Mouse (Mus musculus): ENCODE results near the gene AI481877. TPM values are rescaled to one million over a fixed set of nuclear protein-coding genes. Genes with fewer than 3 reads are reported as not detected.
"Not testable (repeated sequence)": the region's sequence is repeated elsewhere in the genome, so short reads cannot be mapped to it uniquely, and the experiment has no call there.

AI481877 gene
- polyA plus RNA-seq (2012) = not detected in 2 replicates

- H3K9me3 ChIP-seq (ENCODE audit: control insufficient read depth, low read length); H3K36me3 ChIP-seq (ENCODE audit: control insufficient read depth); H3K4me3 ChIP-seq (replicated peaks); H3K27me3 ChIP-seq (ENCODE audit: control insufficient read depth): not testable (repeated sequence)
- H3K4me1 ChIP-seq (ENCODE audit: control insufficient read depth) = peaks cover 15% of the 10 kb centered on the region
Observed at GRCm38 (mm10) chr4:59138507-59139033, at the start of gene AI481877. Gene AI481877 (minus strand): TSS chr4:59138983.

GRCm38 (mm10) chr4:59188474-59188801 lies 49.7 kb upstream of the AI481877 start:
- peaks cover 2% of the 10 kb centered on the region; the same call in 1 of the 2 replicates for H3K36me3 ChIP-seq (ENCODE audit: control insufficient read depth)
- no peaks in the 10 kb centered on the region for H3K27me3 ChIP-seq (ENCODE audit: control insufficient read depth)
- peak overlapping the region; percentile 100 for H3K4me3 ChIP-seq (replicated peaks)
- TF ChIP-seq TAL1 (IDR thresholded peaks at IDR 0.05; ENCODE audit: low read length) (no peak), GATA1 (IDR thresholded peaks at IDR 0.05; ENCODE audit: low read length) (no peak)
- peaks cover 68% of the 10 kb centered on the region for H3K4me1 ChIP-seq (ENCODE audit: control insufficient read depth)
- H3K9me3 ChIP-seq (ENCODE audit: control insufficient read depth, low read length) = no peaks in the 10 kb centered on the region

GRCm38 (mm10) chr4:59187289-59187688 lies 48.5 kb upstream of the AI481877 start:
- H3K4me3 ChIP-seq (replicated peaks) = no peak overlapping the region
- H3K27me3 ChIP-seq (ENCODE audit: control insufficient read depth) = no peaks in the 10 kb centered on the region
- no peaks in the 10 kb centered on the region for H3K36me3 ChIP-seq (ENCODE audit: control insufficient read depth)
- no peak for TF ChIP-seq TAL1 (IDR thresholded peaks at IDR 0.05; ENCODE audit: low read length)
- TF ChIP-seq GATA1 (IDR thresholded peaks at IDR 0.05; ENCODE audit: low read length) = no peak
- no peaks in the 10 kb centered on the region for H3K9me3 ChIP-seq (ENCODE audit: control insufficient read depth, low read length)
- H3K4me1 ChIP-seq (ENCODE audit: control insufficient read depth) = peaks cover 60% of the 10 kb centered on the region

GRCm38 (mm10) chr4:59185671-59186070 lies 46.9 kb upstream of the AI481877 start:
- no peak overlapping the region for H3K4me3 ChIP-seq (replicated peaks)
- TF ChIP-seq GATA1 (IDR thresholded peaks at IDR 0.05; ENCODE audit: low read length) (no peak), TAL1 (IDR thresholded peaks at IDR 0.05; ENCODE audit: low read length) (no peak)
- no peaks in the 10 kb centered on the region for H3K27me3 ChIP-seq (ENCODE audit: control insufficient read depth)
- no peaks in the 10 kb centered on the region for H3K36me3 ChIP-seq (ENCODE audit: control insufficient read depth)
- H3K9me3 ChIP-seq (ENCODE audit: control insufficient read depth, low read length) = no peaks in the 10 kb centered on the region
- H3K4me1 ChIP-seq (ENCODE audit: control insufficient read depth) = peaks cover 60% of the 10 kb centered on the region

- no peaks in the 10 kb centered on the region for H3K9me3 ChIP-seq (ENCODE audit: control insufficient read depth, low read length)
- no peak overlapping the region for H3K4me3 ChIP-seq (replicated peaks)
- no peaks in the 10 kb centered on the region for H3K27me3 ChIP-seq (ENCODE audit: control insufficient read depth)
- H3K4me1 ChIP-seq (ENCODE audit: control insufficient read depth) = peaks cover 37% of the 10 kb centered on the region
- no peaks in the 10 kb centered on the region for H3K36me3 ChIP-seq (ENCODE audit: control insufficient read depth)
- TF ChIP-seq GATA1 (IDR thresholded peaks at IDR 0.05; ENCODE audit: low read length) = no peak
Observed at GRCm38 (mm10) chr4:59181320-59182271, 42.8 kb upstream of the AI481877 start.

- Histone ChIP-seq H3K4me3 (replicated peaks) (no peak overlapping the region), H3K4me1 (ENCODE audit: control insufficient read depth) (peaks cover 28% of the 10 kb centered on the region), H3K27me3 (ENCODE audit: control insufficient read depth) (no peaks in the 10 kb centered on the region), H3K9me3 (ENCODE audit: control insufficient read depth, low read length) (no peaks in the 10 kb centered on the region), H3K36me3 (ENCODE audit: control insufficient read depth) (no peaks in the 10 kb centered on the region)
- TF ChIP-seq TAL1 (IDR thresholded peaks at IDR 0.05; ENCODE audit: low read length) (no peak), GATA1 (IDR thresholded peaks at IDR 0.05; ENCODE audit: low read length) (no peak)
Observed at GRCm38 (mm10) chr4:59177566-59177965, 38.8 kb upstream of the AI481877 start.

- no peak overlapping the region for H3K4me3 ChIP-seq (replicated peaks)
- TF ChIP-seq GATA1 (IDR thresholded peaks at IDR 0.05; ENCODE audit: low read length) = no peak
- TF ChIP-seq TAL1 (IDR thresholded peaks at IDR 0.05; ENCODE audit: low read length) = no peak
- no peaks in the 10 kb centered on the region for H3K27me3 ChIP-seq (ENCODE audit: control insufficient read depth)
- H3K36me3 ChIP-seq (ENCODE audit: control insufficient read depth) = no peaks in the 10 kb centered on the region
- H3K9me3 ChIP-seq (ENCODE audit: control insufficient read depth, low read length) = no peaks in the 10 kb centered on the region
- H3K4me1 ChIP-seq (ENCODE audit: control insufficient read depth) = peaks cover 14% of the 10 kb centered on the region
Observed at GRCm38 (mm10) chr4:59175929-59176328, 37.1 kb upstream of the AI481877 start.

- TF ChIP-seq GATA1 (IDR thresholded peaks at IDR 0.05; ENCODE audit: low read length) (no peak), TAL1 (IDR thresholded peaks at IDR 0.05; ENCODE audit: low read length) (no peak)
- H3K27me3 ChIP-seq (ENCODE audit: control insufficient read depth) = no peaks in the 10 kb centered on the region
- no peak overlapping the region for H3K4me3 ChIP-seq (replicated peaks)
- no peaks in the 10 kb centered on the region for H3K9me3 ChIP-seq (ENCODE audit: control insufficient read depth, low read length)
- H3K36me3 ChIP-seq (ENCODE audit: control insufficient read depth) = no peaks in the 10 kb centered on the region
- peaks cover 12% of the 10 kb centered on the region for H3K4me1 ChIP-seq (ENCODE audit: control insufficient read depth)
Observed at GRCm38 (mm10) chr4:59175003-59175402, 36.2 kb upstream of the AI481877 start.

- no peak for TF ChIP-seq TAL1 (IDR thresholded peaks at IDR 0.05; ENCODE audit: low read length)
- TF ChIP-seq GATA1 (IDR thresholded peaks at IDR 0.05; ENCODE audit: low read length) = no peak
- H3K9me3 ChIP-seq (ENCODE audit: control insufficient read depth, low read length) = no peaks in the 10 kb centered on the region
- no peaks in the 10 kb centered on the region for H3K36me3 ChIP-seq (ENCODE audit: control insufficient read depth)
- no peaks in the 10 kb centered on the region for H3K27me3 ChIP-seq (ENCODE audit: control insufficient read depth)
- H3K4me1 ChIP-seq (ENCODE audit: control insufficient read depth) = peaks cover 19% of the 10 kb centered on the region
- H3K4me3 ChIP-seq (replicated peaks) = no peak overlapping the region
Observed at GRCm38 (mm10) chr4:59173181-59173922, 34.6 kb upstream of the AI481877 start.
